Mouse (Mus musculus): Measurements from ENCODE around the gene Zfp180.
"Not testable (repeated sequence)": the region's sequence is repeated elsewhere in the genome, so short reads cannot be mapped to it uniquely, and the experiment has no call there.

The Zfp180 gene

DNA sequence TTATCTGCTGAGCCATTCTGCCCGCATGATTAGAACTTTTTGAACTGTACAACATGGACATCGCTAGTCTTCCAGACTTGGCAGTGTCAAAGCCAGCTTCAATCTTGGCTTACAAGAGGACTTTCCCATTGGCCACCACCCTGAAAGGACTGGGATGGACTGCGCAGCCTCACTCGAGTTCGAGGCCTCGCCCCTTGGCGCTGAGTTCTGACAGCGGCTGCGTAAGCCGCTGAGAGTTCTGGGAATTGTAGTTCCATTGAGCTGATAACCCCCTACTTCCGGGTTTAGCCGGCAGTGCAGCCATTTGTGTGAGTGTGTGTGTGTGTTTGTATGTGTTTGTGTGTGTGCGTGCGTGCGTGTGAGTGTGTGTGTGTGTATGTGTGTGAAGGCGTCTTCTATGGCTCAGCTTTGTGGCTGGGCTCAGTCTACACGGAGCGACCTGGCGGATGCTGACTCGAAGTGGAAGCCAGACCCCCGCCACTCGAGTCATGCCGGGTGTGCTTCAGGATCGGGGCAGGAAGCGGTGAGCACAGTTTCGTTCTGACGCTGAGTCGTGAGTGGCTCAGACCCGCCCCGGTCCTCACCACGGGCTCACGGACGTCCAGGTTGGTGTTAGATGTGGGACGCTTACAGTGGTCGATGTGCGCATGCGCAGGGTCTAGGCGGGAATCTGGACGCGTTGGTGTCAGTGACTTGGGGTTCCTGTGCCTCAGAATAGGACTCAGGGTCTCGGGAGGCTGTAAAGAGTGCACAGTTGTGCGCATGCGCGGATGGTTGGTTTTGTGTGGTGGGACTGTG, at the start of gene Zfp180:
Zfp180 (plus strand) TSS at position 291 of the 798 bp plus-strand sequence.
- DNase-seq, result peak; percentile 99

GRCm38 (mm10) chr7:24052660-24053304, 28.9 kb upstream of the Zfp180 start, which contains the start of gene Vmn1r183:
Vmn1r183 (plus strand) TSS chr7:24053254.
- DNase-seq, result no peak

GRCm38 (mm10) chr7:24074424-24074823, 7.3 kb upstream of the Zfp180 start:
- not testable (repeated sequence) for DNase-seq

GRCm38 (mm10) chr7:24082457-24083235, 922 bp downstream of the Zfp180 start:
- DNase-seq, result no peak

DNA sequence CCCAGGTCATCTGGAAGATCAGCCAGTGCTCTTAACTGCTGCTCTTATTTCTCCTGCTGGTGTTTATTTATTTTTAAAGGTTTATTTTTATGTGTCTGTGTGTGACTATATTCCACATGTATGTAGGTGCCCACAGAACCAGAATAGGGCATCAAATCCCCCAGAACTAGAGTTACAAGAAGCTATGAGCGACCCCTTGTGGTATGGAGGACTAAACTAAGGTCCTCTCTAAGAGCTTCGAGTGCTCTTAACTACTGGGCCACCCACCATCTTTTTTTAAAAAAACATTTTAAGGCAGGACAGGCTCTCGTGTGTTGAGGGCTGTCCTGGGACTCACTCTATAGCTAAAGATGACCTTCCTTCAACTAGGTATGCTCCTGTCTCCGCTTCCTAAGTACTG, 5.1 kb downstream of the Zfp180 start:
- no peak for DNase-seq

DNA sequence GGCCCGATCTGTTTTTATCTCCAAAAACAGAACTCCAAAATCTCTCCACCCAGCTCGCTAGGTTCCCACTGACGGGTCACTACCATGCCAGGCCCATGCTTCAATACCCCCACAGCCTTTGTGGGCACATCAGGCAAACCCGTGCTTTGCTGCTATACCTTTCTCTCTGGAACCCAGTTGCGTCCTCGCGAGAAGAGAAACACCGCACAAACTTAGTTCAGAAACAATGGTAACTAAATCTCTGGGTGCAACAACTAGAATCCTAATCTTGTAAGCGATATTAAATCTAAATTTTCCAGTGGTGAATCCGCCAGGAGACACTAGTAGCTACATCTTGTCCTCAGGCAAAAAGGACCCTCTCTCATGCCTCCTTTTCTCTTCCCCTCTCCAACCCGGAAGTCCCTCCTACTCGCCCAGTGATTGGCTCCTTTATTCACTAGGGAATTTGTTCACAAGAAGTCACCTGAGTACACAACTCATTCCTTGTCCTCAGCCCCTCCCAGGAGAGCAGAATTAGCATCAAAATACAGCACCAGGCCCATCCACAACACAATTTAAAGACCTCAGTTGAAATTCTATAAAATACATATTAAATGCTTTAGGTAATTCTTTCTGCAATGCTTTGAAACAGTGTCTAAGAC, 5.9 kb downstream of the Zfp180 start:
- DNase-seq, result no peak

DNA sequence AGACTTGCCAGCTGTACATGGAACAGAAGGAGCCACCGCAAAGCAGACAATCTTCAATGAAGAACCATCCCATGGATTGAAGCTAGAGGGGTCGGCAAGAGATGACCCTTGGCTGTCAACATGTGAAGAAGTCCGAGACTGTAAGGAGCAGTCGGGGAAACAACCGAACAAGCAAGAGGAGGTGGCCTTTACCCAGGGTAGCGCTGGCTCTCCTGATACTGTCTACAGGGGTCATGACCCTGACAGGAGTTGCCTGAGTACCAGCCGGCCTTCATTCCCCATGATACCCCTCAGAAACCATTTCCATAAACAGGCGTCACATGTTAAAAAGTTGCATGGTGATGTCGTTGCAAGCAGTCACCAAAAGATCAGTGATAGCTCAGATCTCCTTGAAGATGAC, 22.7 kb downstream of the Zfp180 start:
- DNase-seq, result no peak

DNA sequence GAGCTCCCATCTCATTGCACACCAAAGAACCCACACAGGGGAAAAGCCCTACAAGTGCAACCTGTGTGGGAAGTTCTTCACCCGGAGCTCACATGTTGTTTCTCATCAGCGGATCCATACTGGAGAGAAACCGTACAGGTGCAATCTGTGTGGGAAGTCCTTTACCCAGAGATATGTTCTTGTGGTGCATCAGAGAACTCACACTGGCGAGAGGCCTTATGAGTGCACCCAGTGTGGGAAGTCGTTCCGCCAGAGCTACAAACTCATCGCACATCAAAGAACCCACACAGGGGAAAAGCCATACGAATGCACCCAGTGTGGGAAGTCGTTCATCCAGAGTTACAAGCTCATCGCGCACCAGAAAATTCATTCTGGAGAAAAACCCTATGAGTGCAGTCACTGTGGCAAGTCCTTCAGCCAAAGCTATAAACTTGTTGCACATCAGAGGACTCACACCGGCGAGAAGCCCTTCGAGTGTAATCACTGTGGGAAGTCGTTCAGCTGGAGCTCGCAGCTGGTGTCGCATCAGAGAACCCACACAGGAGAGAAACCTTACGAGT, 23.5 kb downstream of the Zfp180 start:
- DNase-seq, result peak; percentile 27

- DNase-seq, result no peak
Observed at GRCm38 (mm10) chr7:24110839-24111238, 29.1 kb downstream of the Zfp180 start.

- no peak for DNase-seq
Observed at GRCm38 (mm10) chr7:24111772-24112155, 30.0 kb downstream of the Zfp180 start.

- peak; percentile 98 for DNase-seq
Observed at GRCm38 (mm10) chr7:24112156-24112856, 30.6 kb downstream of the Zfp180 start, which contains the start of gene Zfp112. Zfp112 (plus strand) TSS chr7:24112314.

- DNase-seq, result peak; percentile 27
Observed at GRCm38 (mm10) chr7:24113001-24113400, 31.3 kb downstream of the Zfp180 start.

DNA sequence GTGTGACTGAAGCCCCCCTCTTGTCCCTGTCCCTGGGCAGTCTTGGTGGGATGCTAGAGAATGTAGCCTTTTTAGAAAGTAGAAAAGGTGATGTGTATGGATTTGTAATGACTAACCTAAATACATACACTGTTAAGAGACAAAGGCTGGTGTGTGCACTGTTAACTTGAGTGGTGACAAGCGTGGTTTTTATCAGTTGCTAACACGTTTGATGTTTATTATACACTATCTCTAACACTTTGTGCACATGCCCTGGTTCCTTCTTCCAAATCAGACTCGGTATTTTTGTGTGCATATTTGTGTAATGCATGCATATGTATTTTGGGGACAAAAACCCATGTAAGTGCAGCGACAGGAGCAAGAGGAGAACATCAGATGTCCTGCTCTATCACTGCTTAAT, 34.9 kb downstream of the Zfp180 start:
- DNase-seq, result no peak

DNA sequence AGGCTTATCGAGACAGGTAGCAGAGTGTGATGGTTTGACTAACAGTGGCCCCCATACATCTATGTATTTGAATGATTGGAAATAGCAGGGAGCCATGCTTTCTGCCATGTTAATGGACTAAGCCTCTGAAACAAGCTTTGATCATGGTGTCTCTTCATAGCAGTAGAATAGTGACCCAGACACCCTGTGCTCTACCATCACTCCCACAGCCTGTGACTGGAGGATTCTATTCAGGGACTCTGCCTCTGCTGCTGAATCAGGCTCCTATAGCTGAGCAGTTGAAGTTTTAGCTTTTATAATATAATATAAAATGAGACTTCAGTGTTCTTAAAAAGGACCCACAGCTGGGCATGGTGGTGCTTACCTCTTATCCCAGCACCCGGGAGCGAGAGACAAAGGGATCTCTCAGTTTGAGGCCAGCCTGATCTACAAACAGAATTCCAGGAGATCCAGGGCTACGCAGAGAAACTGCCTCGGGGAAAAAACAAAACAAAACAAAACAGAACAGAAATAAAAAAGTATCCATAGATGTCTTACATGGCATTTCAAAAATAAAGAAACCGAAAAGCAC, 51.8 kb downstream of the Zfp180 start:
- no peak for DNase-seq

DNA sequence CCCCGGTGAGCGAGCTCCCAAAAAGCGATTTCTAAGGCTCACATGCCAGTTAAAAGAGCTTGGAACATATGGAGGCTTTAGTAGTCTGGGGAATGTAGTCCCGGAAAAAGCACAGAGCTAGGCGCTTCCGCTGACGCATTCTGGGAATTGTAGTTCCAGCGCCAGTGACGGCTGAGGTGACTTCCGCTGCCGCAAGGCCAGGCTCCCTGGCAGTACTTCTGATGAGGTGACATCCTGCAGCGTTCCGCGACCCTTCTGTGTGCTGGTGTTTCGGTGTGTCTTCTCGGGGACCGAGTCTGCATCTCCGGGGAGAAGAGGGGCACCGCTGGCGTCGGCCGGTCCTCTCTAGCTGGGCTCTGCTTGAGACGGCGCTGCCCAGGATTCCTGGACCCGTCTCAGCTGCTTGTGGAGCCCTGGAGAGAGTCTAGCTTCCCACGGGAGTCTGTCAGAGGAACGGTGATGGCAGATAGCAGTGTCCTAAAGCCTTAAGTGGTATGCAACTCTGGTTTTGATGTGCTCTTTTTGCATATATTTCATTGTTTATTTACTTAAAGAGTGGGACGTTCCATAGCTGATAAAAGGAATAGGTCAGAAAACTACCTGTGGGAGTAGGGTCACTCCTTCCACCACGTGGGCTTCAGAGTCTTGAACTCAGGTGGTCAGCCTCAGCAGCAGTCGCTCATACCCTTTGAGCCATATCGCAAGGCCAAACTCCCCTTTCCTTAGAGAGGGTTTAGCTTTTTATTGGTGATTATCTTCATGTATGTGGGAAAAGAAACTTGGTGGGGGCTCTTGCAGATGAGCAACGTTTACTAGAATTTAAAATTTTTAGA, 52.5 kb downstream of the Zfp180 start, which contains the start of gene Zfp235:
Zfp235 (plus strand) TSS at position 174 of the 833 bp plus-strand sequence.
- peak; percentile 93 for DNase-seq

- no peak for DNase-seq
Observed at GRCm38 (mm10) chr7:24142566-24142965, 60.8 kb downstream of the Zfp180 start.

- DNase-seq, result peak; percentile 58
Observed at GRCm38 (mm10) chr7:24153272-24153671, 71.5 kb downstream of the Zfp180 start.
